Mouse (Mus musculus) neural tube, embryonic 15.5 days (tissue): ENCODE data around the gene Topbp1. TPM values are rescaled to one million over a fixed set of nuclear protein-coding genes. Genes with fewer than 3 reads are reported as not detected.
A peak's percentile ranks its signal among the peaks of the same experiment; 100 is the strongest.

Source experiments
- ATAC-seq: fragments of 200-750 bp; cut with Nextera tagmentation; 2 replicates; pipeline ENCODE4 v1.8.0; 2017; ENCODE audit warnings: mild to moderate bottlenecking, moderate TSS enrichment, moderate library complexity; ENCODE audit not compliant: low FRiP score
- H3K27ac ChIP-seq: fragments of 300-500 bp; sonication (generic); replicated peaks from 2 replicates; pipeline ENCODE4 v1.5.1; 2015; ENCODE audit warnings: mild to moderate bottlenecking, inconsistent platforms
- H3K27me3 ChIP-seq: fragments of 300-500 bp; sonication (generic); replicated peaks from 2 replicates; pipeline ENCODE4 v1.6.1; 2015; ENCODE audit warnings: inconsistent platforms
- H3K36me3 ChIP-seq: fragments of 300-500 bp; sonication (generic); 2 replicates; pipeline ENCODE4 v1.6.1; 2015; ENCODE audit warnings: inconsistent platforms
- H3K4me1 ChIP-seq: fragments of 300-500 bp; sonication (generic); 2 replicates; pipeline ENCODE4 v1.6.1; 2015; ENCODE audit warnings: inconsistent platforms
- H3K4me2 ChIP-seq: fragments of 300-500 bp; sonication (generic); 2 replicates; pipeline ENCODE4 v1.6.1; 2015; ENCODE audit warnings: inconsistent platforms, mild to moderate bottlenecking, moderate library complexity
- H3K4me3 ChIP-seq: fragments of 300-500 bp; sonication (generic); replicated peaks from 2 replicates; pipeline ENCODE4 v1.5.1; 2015; ENCODE audit warnings: mild to moderate bottlenecking, inconsistent platforms
- H3K9ac ChIP-seq: fragments of 300-500 bp; sonication (generic); replicated peaks from 2 replicates; pipeline ENCODE4 v1.6.1; 2015; ENCODE audit warnings: mild to moderate bottlenecking, inconsistent platforms
- H3K9me3 ChIP-seq: fragments of 300-500 bp; sonication (generic); replicated peaks from 2 replicates; pipeline ENCODE4 v1.6.1; 2016; ENCODE audit warnings: inconsistent platforms
- WGBS: fragments of 180-500 bp; shearing (Covaris S2); methylation state at CpG from one replicate; pipeline ENCODE4 v1.1.7; 2015; ENCODE audit warnings: mixed read lengths; 5-methylcytosine and 5-hydroxymethylcytosine counted together
- polyA plus RNA-seq: library from polyadenylated mRNA; unstranded; fragments of >200 nt; fragmentation: Nextera tagmentation; extraction: Ambion mirVana; gene quantifications from 2 replicates; pipeline ENCODE4 v1.2.1, GENCODE M21; 2015

The Topbp1 gene
- 17.6 and 31.5 TPM in 2 replicates for polyA plus RNA-seq

DNA sequence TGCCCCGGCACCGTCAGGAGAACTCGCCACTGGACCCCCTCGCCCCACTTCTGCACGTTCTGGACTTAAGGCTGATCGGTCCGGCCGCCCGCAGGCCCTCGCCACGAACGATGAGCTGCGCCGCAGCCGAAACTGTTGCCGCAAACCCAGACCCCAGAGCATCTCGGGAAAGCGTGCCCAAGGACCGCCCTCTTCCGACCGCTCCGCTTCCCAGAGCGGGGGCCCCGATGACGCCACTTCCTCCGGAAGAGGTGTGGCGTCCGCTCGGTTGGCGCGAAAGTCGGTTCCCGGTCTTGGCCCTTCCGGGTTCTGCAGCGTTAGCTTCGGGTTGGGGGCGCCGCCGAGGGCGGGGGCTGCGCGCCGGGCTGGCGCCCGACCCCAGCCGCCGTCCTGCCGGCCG, at the start of gene Topbp1, which contains the start of gene 1300017J02Rik:
Topbp1 (plus strand) TSS at position 289 of the 400 bp plus-strand sequence.
1300017J02Rik (minus strand) TSS at position 156 of the 400 bp plus-strand sequence.
- Histone ChIP-seq H3K4me1 (peaks cover 23% of the 10 kb centered on the region), H3K36me3 (peaks cover 10% of the 10 kb centered on the region), H3K4me2 (peak within 1 kb of the TSS; percentile 91), H3K9me3 (no peaks in the 10 kb centered on the region), H3K9ac (peak within 1 kb of the TSS; percentile 69), H3K27ac (peak within 1 kb of the TSS; percentile 91), H3K27me3 (no peaks in the 10 kb centered on the region), H3K4me3 (peak within 1 kb of the TSS; percentile 94)
- peak; percentile 98 for ATAC-seq
- under 1% methylated on average over 48 of the region's 49 CpGs for WGBS

DNA sequence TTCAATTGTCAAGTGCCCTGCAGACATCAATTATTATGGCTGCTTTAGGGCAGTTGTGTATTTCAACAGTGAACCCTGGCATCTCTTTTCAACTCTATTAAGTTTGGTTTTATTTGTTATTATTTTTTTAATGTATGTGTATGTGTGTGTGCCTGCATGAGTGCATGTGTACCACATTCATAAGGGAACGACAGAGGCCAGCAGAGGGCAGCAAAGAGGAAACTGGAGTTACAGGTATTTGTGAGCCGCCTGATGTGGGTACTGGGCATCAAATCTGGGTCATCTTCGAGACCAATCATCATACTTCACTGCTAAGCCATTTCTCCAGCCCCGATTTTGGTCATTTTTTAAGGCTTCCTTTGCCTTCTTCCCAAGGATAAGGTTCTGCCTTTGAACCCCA, 39.2 kb upstream of the Topbp1 start:
- H3K4me2 ChIP-seq, result no peak overlapping the region
- H3K9me3 ChIP-seq, result no peaks in the 10 kb centered on the region
- no peak overlapping the region for H3K27ac ChIP-seq
- ATAC-seq, result no peak
- no peak overlapping the region for H3K9ac ChIP-seq
- no peak overlapping the region for H3K4me3 ChIP-seq
- H3K36me3 ChIP-seq, result no peaks in the 10 kb centered on the region
- 90% methylated on average over 4 of the region's 4 CpGs for WGBS
- H3K4me1 ChIP-seq, result no peaks in the 10 kb centered on the region
- H3K27me3 ChIP-seq, result no peaks in the 10 kb centered on the region

- Histone ChIP-seq H3K9me3 (no peaks in the 10 kb centered on the region), H3K4me2 (no peak overlapping the region), H3K27ac (no peak overlapping the region), H3K36me3 (no peaks in the 10 kb centered on the region), H3K4me1 (peaks cover 7% of the 10 kb centered on the region; the same call in 1 of the 2 replicates), H3K4me3 (no peak overlapping the region), H3K9ac (no peak overlapping the region), H3K27me3 (no peaks in the 10 kb centered on the region)
- whole genome bisulfite sequencing, result 15% methylated on average over 4 of the region's 4 CpGs
- no peak for ATAC-seq
These were observed 33.9 kb upstream of the Topbp1 start for GRCm38 (mm10) chr9:103271104-103271503.

- H3K4me3 ChIP-seq, result no peak overlapping the region
- WGBS, result 89% methylated on average over 8 of the region's 8 CpGs
- no peaks in the 10 kb centered on the region for H3K36me3 ChIP-seq
- H3K27ac ChIP-seq, result no peak overlapping the region
- H3K9ac ChIP-seq, result no peak overlapping the region
- peaks cover 7% of the 10 kb centered on the region; the same call in 1 of the 2 replicates for H3K4me1 ChIP-seq
- H3K4me2 ChIP-seq, result no peak overlapping the region
- H3K27me3 ChIP-seq, result no peaks in the 10 kb centered on the region
- no peak for ATAC-seq
- no peaks in the 10 kb centered on the region for H3K9me3 ChIP-seq
These were observed 30.2 kb upstream of the Topbp1 start for GRCm38 (mm10) chr9:103274819-103275218.

- Histone ChIP-seq H3K4me2 (no peak overlapping the region), H3K36me3 (no peaks in the 10 kb centered on the region), H3K27me3 (no peaks in the 10 kb centered on the region), H3K9me3 (no peaks in the 10 kb centered on the region), H3K4me1 (peaks cover 7% of the 10 kb centered on the region; the same call in 1 of the 2 replicates), H3K4me3 (no peak overlapping the region), H3K9ac (no peak overlapping the region), H3K27ac (no peak overlapping the region)
- ATAC-seq, result no peak
- 72% methylated on average over 1 of the region's 1 CpGs for WGBS
These were observed 29.3 kb upstream of the Topbp1 start for GRCm38 (mm10) chr9:103275676-103276075.

GRCm38 (mm10) chr9:103276876-103277275, 28.1 kb upstream of the Topbp1 start:
- Histone ChIP-seq H3K4me3 (no peak overlapping the region), H3K36me3 (no peaks in the 10 kb centered on the region), H3K27ac (no peak overlapping the region), H3K9me3 (no peaks in the 10 kb centered on the region), H3K9ac (no peak overlapping the region), H3K4me1 (no peaks in the 10 kb centered on the region), H3K27me3 (no peaks in the 10 kb centered on the region), H3K4me2 (no peak overlapping the region)
- 88% methylated on average over 6 of the region's 6 CpGs for WGBS
- no peak for ATAC-seq

GRCm38 (mm10) chr9:103286396-103286795, 18.6 kb upstream of the Topbp1 start:
- Histone ChIP-seq H3K27ac (no peak overlapping the region), H3K4me1 (no peaks in the 10 kb centered on the region), H3K36me3 (no peaks in the 10 kb centered on the region), H3K4me2 (no peak overlapping the region), H3K27me3 (no peaks in the 10 kb centered on the region), H3K9ac (no peak overlapping the region), H3K4me3 (no peak overlapping the region), H3K9me3 (no peaks in the 10 kb centered on the region)
- ATAC-seq, result no peak
- 77% methylated on average over 4 of the region's 4 CpGs for whole genome bisulfite sequencing

GRCm38 (mm10) chr9:103286901-103287422, 18.1 kb upstream of the Topbp1 start:
- ATAC-seq, result no peak
- Histone ChIP-seq H3K27ac (no peak overlapping the region), H3K4me2 (no peak overlapping the region), H3K9me3 (no peaks in the 10 kb centered on the region), H3K27me3 (no peaks in the 10 kb centered on the region), H3K36me3 (no peaks in the 10 kb centered on the region), H3K4me3 (no peak overlapping the region), H3K9ac (no peak overlapping the region), H3K4me1 (no peaks in the 10 kb centered on the region)
- 71% methylated on average over 13 of the region's 13 CpGs for WGBS

DNA sequence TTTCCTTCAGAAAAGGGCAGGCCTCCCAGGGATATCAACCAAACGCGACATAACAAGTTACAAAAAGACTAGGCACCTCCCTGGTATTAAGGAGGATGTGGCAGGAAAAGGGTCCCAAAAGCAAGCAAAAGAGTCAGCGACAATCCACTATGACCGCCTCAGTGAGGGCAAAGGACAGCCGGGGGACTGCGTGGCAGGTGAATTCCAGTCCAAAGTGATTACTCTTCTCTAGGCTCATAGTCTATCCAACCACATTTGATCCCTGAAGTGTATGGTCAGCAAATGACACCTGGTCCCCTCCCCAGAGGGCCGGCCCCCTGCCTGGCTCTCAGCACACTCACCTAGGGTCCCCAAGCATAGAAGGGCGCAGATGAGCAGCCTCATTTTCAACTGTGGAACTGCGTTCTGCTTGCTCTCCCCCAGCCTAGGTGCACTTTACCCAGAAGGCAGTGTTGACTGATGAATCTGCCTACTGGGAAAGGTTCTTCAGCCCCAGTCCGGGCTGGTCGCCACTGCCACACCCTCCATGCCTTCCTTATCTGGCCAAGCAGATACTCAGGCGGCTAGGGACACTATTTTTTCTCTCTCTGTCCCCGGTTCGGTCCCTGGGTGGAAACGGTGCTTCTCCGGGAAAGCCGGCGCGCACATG, 17.1 kb upstream of the Topbp1 start:
- ATAC-seq, result no peak
- no peaks in the 10 kb centered on the region for H3K4me1 ChIP-seq
- WGBS, result 91% methylated on average over 19 of the region's 19 CpGs

DNA sequence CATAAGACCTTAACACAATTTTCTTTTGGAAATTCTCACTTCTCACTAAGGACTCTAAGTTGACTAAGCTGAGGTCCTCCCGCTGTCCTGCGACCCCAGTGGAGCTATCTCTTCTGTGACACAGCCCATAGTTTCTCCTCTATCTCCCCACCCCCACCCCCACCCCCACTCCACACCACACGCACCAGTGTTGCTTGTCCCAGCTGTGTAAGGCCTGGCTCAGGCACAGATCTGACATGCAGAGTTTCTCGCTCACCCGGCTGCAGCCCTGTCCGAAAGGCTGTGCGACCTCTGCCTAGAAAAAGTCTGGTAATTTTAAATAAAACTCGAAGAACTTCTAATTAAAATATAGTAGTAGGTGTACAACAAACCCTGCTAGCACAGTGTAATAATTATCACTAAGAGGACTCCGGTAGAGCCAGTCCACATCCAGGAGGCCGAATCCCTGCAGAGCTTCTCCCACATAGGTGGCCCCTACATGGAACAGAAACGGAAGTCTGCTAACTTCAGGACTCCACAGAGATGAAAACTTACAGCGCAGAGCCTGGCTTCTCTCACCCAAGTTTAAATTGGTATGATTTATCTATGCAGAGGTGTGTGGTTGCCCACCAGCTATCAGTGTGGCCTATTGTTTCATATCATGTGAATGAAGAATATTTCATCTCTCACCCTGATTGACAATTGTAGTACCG, 16.4 kb upstream of the Topbp1 start:
- no peak overlapping the region for H3K4me3 ChIP-seq
- H3K4me1 ChIP-seq, result no peaks in the 10 kb centered on the region
- H3K9me3 ChIP-seq, result no peaks in the 10 kb centered on the region
- no peak overlapping the region for H3K4me2 ChIP-seq
- no peak overlapping the region for H3K9ac ChIP-seq
- no peaks in the 10 kb centered on the region for H3K36me3 ChIP-seq
- ATAC-seq, result no peak
- H3K27me3 ChIP-seq, result no peaks in the 10 kb centered on the region
- no peak overlapping the region for H3K27ac ChIP-seq
- 90% methylated on average over 13 of the region's 13 CpGs for WGBS

More for the DNA sequence above, 17.1 kb upstream of the Topbp1 start:
- Histone ChIP-seq H3K27ac (no peak overlapping the region), H3K9ac (no peak overlapping the region), H3K9me3 (no peaks in the 10 kb centered on the region), H3K4me2 (no peak overlapping the region), H3K4me3 (no peak overlapping the region), H3K36me3 (no peaks in the 10 kb centered on the region), H3K27me3 (no peaks in the 10 kb centered on the region)

DNA sequence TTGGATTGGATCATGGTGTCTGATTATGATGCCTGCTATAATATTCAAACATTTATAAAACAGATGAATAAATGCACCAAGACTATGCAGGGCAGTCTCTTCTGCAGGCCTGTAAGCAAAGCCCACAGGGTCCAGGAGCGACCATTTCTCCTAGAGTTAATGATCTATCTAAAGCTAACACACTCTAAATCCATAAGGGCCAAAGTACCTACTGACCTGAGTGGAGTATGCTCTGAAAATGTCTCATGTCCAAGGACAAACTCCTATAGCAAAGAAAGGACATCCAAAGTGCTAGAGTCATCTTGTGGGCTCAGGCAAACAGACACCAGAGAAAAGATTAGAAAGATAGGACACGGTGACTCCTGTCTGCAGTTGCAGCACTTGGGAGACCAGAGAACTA, 10.5 kb upstream of the Topbp1 start:
- no peak for ATAC-seq
- Histone ChIP-seq H3K27ac (no peak overlapping the region), H3K27me3 (no peaks in the 10 kb centered on the region), H3K9ac (no peak overlapping the region), H3K4me2 (no peak overlapping the region), H3K36me3 (no peaks in the 10 kb centered on the region), H3K4me3 (no peak overlapping the region), H3K4me1 (no peaks in the 10 kb centered on the region), H3K9me3 (no peaks in the 10 kb centered on the region)
- 95% methylated on average over 2 of the region's 2 CpGs for WGBS

DNA sequence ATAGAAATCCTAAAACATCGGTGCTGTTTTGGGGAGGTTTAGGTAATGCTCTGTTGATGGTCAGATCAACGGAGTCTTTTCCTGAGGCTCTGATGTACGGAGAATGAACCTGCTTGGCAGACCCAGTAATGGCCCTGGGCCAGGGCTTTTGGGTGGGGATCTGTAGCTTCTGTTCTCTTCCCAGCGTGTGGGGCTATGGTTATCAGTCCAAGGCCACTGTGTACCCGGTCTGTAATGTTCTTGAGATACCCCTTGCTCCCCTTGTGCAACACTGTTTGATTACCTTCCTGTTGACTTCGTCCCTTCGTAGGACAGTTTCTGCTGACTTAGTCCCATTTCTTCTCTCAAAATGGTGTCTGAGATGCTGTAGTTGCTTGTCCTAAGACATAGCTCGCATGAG, 3.9 kb upstream of the Topbp1 start:
- peaks cover 14% of the 10 kb centered on the region for H3K4me1 ChIP-seq
- WGBS, result 94% methylated on average over 8 of the region's 8 CpGs
- ATAC-seq, result no peak

More for the DNA sequence above, 3.9 kb upstream of the Topbp1 start:
- H3K9ac ChIP-seq, result no peak overlapping the region
- no peaks in the 10 kb centered on the region for H3K9me3 ChIP-seq
- H3K36me3 ChIP-seq, result no peaks in the 10 kb centered on the region
- H3K27ac ChIP-seq, result no peak overlapping the region
- no peaks in the 10 kb centered on the region for H3K27me3 ChIP-seq
- H3K4me3 ChIP-seq, result no peak overlapping the region
- H3K4me2 ChIP-seq, result no peak overlapping the region
